Mouse (Mus musculus): Measurements from ENCODE around the gene Ror1. TPM values are rescaled to one million over a fixed set of nuclear protein-coding genes. Genes with fewer than 3 reads are reported as not detected.

The Ror1 gene
- polyA plus RNA-seq, 1 experiment = 0.12 TPM

DNA sequence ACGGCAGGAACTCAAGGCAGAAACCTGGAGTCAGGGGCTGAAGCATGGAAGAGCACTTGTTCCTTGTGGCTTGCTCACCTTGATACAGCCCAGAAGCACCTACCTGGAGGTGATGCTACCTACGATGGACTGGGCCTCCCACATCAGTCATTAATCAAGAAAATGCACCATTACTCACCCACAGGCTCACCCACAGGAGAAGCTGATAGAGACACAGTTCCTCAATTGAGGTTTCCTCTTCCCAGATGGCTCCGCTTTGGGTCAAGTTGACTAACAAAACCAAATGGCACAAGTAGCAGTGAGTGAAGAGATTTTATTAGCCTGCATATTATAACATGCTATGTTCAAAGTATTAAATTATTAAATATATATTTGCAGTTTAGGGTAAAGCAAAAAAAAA is 392.9 kb downstream of the Ror1 start:
- H3K36me3 ChIP-seq (ENCODE audit: control insufficient read depth, insufficient read depth, low read length) = no peaks in the 10 kb centered on the region; the same call in 1 of the 2 replicates
- H3K27me3 ChIP-seq (ENCODE audit: control insufficient read depth, insufficient read depth, low read length) = no peaks in the 10 kb centered on the region
- no peak overlapping the region for H3K27ac ChIP-seq (ENCODE audit: control insufficient read depth, insufficient read depth, low read depth, low read length)
- TF ChIP-seq POLR2A (IDR thresholded peaks at IDR 0.05; ENCODE audit: control insufficient read depth, low read depth, low read length) (no peak), CTCF (IDR thresholded peaks at IDR 0.05; ENCODE audit: control insufficient read depth, insufficient read depth, insufficient replicate concordance, low read depth, low read length) (no peak)
- no peak overlapping the region for H3K4me3 ChIP-seq (ENCODE audit: control insufficient read depth, low read depth, low read length)
- H3K4me1 ChIP-seq (ENCODE audit: control insufficient read depth, insufficient read depth, low read length) = no peaks in the 10 kb centered on the region

Other genes with a start within 250 kb of the Ror1 start
- gene Pgm1, start 166.4 kb upstream of the Ror1 start, polyA plus RNA-seq (2012; rRNA removed) = 6.2 and 7.0 TPM in 2 replicates
- gene Itgb3bp, start 166.0 kb upstream of the Ror1 start, polyA plus RNA-seq (2012; rRNA removed) = 7.6 TPM in 2 replicates